Mouse (Mus musculus) c-Kit-positive CD71-negative TER-119-negative erythroid progenitor cells, embryonic 14.5 days (primary cell): ENCODE results near the gene Raly.

Experiments used
- DNase-seq: peaks from one replicate; pipeline ENCODE4 v3.0.0-alpha.2; 2013; ENCODE audit warnings: low read depth

The Raly gene

GRCm38 (mm10) chr2:154782856-154783650 is 7.8 kb upstream of the Raly start:
- DNase-seq: no peak

- DNase-seq: no peak
Observed at GRCm38 (mm10) chr2:154785284-154785683, 5.6 kb upstream of the Raly start.

- DNase-seq: no peak
Observed at GRCm38 (mm10) chr2:154786187-154786586, 4.7 kb upstream of the Raly start.

DNA sequence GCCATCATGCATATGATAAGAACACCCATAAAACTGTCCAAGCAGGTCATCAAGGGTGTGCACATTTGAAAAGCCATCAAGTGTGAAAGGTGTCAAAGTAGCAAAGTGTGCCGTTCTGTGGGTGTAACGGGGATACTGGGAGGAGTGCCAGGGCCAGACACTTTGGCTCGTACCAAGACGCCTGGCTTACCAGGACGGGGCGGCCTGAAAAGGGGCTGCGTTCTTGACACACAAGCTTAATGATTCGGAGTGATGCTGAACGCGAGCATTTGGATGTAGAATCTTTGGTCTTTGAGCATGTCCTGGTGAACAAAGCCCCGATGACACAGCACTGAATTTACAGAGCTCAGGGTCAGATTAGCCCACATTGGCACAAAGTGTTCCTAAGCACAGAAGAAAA is 4.1 kb upstream of the Raly start:
- DNase-seq: no peak

- DNase-seq: no peak
Observed at GRCm38 (mm10) chr2:154789381-154789780, 1.5 kb upstream of the Raly start.

- no peak for DNase-seq
Observed at GRCm38 (mm10) chr2:154789977-154790655, 780 bp upstream of the Raly start.

- DNase-seq: peak; percentile 37
Observed at GRCm38 (mm10) chr2:154791661-154792642, 1.1 kb downstream of the Raly start.

DNA sequence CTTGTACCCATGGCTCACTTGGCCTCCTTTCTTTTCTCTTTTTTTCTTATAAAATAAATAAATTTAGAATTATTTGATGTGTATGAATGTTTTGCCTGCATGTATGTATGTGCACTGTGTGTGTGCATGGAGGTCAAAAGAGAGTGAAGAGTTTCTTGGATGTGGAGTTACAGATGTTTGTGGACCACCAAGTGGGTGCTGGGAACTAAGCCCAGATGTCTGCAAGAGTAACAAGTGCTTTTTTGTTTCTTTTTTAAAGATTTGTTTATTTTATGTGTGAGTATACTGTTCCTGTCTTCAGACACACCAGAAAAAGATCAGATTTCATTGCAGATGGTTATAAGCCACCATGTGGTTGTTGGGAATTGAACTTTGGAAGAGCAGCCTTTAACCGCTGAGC is 12.5 kb downstream of the Raly start:
- no peak for DNase-seq

GRCm38 (mm10) chr2:154803845-154804244 is 12.9 kb downstream of the Raly start:
- DNase-seq: no peak

DNA sequence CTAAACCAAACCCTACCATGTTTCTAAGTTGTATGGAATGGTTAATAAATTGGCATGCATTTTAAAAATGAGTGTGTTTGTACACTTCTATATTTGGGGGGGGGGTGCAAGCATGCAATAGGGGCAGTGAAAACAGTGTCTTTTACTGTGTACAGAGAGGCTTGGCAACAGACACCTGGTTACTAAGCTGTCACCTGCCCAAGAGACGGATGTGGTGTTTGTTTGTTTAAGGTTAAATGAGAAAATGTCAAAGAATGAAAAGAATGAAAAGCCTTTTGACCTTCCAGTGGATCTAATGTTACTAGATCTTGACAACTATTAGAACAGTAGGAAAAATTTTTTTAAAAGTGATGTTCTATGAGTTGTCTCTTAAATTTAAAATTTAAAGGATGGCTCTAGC is 16.8 kb downstream of the Raly start:
- DNase-seq: no peak

DNA sequence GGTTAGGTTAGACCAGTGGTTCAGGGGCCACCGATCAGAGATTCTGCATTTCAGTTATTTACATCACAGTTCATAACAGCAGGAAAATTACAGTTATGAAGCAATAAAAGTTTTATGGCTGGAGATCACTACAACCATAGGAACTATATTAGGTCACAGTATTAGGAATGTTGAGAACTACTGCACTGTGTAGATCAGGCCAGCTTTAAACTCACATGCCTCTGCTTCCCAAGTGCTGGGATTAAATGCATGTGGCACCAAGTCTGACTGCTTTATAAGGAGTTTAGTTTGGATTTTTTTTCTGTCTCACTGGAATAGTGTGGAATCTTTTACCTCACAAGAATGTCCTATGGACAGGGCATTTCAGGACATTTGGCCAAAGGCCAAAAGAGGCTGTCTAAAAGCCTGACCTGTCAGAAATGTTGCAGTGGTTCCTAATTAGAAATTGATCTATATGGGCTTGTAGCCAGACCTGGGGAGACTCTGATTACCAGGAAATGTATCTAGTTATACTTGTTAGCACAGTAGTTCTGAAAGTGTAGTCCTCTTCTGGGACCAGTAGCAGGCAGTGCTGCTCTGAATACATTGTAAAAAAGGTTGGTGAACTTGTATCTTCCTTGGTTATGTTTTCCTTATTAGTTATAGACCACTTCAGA is 18.3 kb downstream of the Raly start:
- DNase-seq: no peak

- no peak for DNase-seq
Observed at GRCm38 (mm10) chr2:154810821-154811220, 19.9 kb downstream of the Raly start.

DNA sequence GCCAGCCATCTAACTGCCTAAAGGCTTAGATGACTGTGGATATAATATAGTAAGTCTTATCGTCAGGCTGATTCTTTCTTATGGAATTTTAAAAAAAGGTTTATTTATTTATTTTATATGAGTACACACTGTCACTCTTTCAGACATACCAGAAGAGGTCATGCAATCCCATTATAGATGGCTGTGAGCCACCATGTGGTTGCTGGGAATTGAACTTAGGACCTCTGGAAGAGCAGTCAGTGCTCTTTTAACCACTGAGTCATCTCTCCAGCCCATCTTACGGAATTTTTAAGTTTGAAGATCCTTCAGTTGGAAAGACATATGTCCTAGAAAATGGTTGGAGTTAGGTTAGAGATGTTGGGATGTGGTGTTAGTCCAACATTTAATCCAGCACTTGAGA is 22.5 kb downstream of the Raly start:
- no peak for DNase-seq

DNA sequence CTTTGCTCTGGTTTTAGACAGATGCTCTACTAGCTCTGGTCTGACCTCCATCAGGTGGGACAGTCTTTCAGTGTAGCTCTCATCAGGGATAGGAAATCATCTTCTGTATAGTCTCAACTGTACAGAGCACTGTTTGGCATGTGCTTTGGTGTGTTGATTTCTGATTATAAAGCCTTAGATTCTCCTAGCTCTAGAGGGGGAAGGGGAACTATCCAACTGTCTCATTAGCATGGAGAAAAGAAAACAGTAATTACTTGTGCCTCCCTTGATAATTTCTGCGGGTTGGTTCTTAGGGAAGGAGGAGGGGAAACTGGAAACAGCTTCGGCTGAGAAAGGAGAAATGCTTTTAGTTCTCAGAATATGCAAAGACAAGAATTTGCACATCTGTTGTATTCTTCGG is 26.2 kb downstream of the Raly start:
- DNase-seq: no peak

- peak; percentile 16 for DNase-seq
Observed at GRCm38 (mm10) chr2:154817788-154818187, 26.9 kb downstream of the Raly start.

- DNase-seq: no peak
Observed at GRCm38 (mm10) chr2:154818599-154818998, 27.7 kb downstream of the Raly start.

GRCm38 (mm10) chr2:154820346-154820745 is 29.4 kb downstream of the Raly start:
- DNase-seq: no peak

DNA sequence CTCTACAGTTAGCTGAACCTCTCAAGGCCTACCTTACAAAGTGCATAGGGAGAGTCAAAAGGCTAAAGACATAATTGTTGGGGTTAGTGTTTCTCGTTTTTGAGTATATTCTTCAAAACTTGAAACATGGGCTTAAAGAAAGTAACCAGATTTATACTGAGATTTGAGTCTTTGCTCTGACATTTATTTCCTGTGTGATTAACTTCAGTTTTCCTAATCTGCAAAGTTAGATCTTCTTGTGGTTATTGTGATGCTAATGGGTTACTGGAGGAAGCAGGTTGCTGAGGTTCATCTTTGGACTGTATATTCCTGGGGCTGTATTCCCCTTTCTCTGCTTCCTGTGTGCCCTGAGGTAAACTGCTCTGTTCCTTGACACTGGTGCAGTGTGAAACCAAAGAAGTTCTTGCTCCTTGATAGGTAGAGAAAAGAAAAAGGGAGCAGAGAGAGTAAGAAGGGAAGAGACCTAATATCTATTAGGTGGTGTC is 35.2 kb downstream of the Raly start:
- DNase-seq: no peak

DNA sequence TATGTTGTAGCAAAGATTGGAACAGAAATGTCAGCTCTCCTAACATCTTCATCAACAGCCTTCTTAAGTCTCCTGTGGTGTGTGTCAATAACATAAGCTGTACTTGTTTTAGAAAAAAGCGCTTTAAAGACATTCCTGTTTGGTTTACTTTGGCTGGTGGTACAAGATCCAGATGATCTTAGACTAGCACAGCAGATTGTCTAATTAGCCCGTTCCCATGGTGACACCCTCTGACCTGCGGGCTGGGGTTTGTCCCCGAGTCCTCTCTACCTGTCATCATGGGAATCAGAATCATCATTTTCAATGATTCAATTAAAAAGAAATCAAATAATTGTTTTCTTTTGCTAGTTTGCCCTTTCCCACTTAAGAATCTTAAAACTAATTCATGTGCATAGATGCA is 36.6 kb downstream of the Raly start:
- DNase-seq: no peak

- DNase-seq: no peak
Observed at GRCm38 (mm10) chr2:154832471-154832870, 41.6 kb downstream of the Raly start.

- no peak for DNase-seq
Observed at GRCm38 (mm10) chr2:154834149-154834865, 43.4 kb downstream of the Raly start.
